Mouse (Mus musculus) lung, postnatal 25 days (tissue): ENCODE measurements around the gene St5.

ENCODE experiments used
- DNase-seq: peaks from one replicate; pipeline ENCODE4 v3.0.0; 2022; ENCODE audit warnings: low spot score

The St5 gene

GRCm38 (mm10) chr7:109609565-109610345 is 93.7 kb downstream of the St5 start:
- DNase-seq, result no peak

GRCm38 (mm10) chr7:109608831-109609230 is 94.6 kb downstream of the St5 start:
- DNase-seq, result no peak

- no peak for DNase-seq
Measured at GRCm38 (mm10) chr7:109606994-109607610, 96.3 kb downstream of the St5 start.

DNA sequence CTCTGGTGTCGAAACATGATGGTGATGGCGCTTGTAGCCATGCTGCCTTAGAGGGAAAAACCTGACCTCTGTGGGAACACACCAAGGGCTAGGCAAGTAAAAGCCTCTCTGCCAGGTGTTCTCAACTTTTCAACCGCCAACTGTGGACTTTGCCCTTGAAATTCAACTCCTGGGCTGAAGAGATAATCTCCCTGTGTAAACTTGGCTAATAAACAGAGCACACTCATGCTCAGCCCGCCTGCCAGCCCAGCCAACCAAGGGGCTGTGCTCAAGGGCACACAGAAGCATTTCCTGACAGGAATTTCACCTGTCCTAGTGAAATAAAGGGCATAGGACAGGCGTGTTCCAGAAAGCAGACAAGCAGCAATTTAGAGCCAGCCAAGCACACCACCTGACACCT is 100.8 kb downstream of the St5 start:
- peak; percentile 79 for DNase-seq

DNA sequence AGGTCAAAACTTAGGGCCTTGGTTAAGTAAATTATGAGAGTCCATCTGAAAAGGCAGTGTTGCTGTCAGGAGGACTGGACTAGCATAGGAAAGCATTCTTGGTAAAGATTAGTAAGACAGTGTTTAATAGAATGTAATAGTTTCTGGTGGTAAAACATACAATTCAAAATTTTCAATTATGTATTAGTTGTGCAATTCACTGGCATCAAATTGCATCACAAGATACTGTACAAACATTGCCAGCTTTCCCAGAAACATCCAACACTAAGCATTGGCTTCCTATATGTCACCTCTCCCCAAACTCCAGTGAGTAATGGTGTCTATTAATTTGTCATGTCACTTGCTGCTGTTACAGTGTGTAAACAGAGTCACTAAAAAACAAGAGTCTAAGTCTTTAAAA is 101.4 kb downstream of the St5 start:
- DNase-seq, result no peak

DNA sequence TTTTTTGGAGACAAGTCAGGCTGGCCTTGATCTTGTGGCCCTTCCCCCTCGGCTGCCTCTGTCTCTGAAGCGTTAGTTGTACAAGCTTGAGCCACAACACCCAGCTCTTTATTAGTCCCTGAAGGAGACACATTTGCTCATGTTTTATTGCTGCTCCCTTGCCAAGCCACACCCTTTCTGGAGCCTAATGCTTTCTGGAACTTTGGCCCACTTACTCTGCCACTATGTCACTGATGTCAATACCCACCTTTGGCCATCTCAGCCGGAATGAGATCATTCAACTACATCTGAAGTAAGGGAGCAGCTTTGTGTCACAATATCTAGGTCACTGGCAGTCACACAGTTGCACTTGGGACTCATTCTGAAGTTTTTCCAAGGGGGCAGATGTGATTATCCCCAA is 102.7 kb downstream of the St5 start:
- DNase-seq, result no peak

DNA sequence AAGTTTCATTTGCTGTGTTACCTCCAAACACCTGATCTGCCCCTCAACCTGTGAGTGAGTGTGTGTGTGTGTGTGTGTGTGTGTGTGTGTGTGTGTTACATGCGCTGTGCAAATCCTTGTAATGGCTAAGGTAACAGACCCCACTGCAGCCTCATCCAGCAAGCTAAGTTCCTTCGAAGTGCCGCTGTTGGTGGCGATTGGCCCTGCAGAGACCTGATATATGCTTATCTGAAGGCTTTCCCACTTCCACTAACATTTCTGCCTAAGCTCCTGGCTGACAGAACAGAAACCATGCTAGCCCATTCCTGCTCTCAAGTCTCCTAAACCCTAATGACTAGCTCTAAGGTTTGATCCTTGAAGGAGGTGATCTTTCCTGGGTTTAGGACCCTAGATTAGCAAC is 103.4 kb downstream of the St5 start:
- DNase-seq, result no peak

DNA sequence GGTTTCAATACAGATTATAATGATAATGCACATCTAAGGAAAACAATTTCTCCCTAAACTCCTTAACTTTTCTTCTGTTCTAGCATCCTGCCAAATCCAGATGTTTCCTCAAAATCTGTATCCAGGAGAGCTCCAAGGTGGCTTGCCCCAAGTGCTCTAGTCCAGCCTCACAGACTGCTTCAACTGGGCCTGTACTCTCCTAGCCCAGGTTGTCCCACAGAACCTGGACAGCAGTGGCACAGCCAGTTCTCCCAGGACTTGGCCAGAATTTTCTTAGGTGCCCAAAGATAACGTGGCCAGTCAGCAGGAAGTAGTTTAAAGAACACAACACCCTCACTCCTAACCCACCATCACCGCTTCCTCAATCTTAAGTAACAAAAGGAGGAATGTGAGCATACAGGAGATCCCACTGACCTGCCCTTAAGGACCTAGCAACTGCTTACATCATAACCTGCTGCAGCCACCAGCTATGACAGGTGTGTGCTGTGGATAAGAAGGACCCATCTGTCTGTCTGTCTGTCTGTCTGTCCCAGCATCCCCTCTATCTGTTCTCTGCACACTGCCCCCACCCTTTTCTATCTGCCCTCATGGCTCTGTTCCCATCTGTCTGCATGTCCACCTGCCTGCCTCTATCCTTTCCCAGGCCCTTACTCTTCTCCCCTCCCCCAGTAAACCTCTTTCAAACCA is 108.4 kb downstream of the St5 start:
- DNase-seq, result no peak

- no peak for DNase-seq
Measured at GRCm38 (mm10) chr7:109593992-109594391, 109.4 kb downstream of the St5 start.

DNA sequence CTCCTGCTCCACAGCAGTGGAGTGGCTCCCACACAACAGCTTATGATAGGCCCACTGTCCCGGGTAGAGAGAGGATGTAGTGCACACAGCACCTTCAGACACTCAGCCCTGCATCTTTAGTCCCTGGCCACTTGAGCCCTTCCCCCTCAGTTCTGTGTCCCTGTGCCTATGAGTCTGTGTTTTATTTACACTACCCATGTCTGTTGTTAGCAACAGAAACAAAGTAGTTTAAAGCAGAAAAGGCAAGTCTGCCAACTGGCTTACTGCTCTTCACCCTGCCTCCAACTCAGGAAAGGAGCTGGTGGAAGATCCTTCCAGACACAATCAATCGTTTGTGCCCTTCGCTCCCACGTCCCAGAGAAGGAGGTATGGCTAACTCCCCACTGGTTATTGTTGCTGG is 111.2 kb downstream of the St5 start:
- DNase-seq, result peak; percentile 82

- DNase-seq, result peak; percentile 51
Measured at GRCm38 (mm10) chr7:109590576-109590975, 112.8 kb downstream of the St5 start.

- no peak for DNase-seq
Measured at GRCm38 (mm10) chr7:109588990-109589389, 114.4 kb downstream of the St5 start.

GRCm38 (mm10) chr7:109588145-109588544 is 115.3 kb downstream of the St5 start:
- no peak for DNase-seq

- no peak for DNase-seq
Measured at GRCm38 (mm10) chr7:109584467-109584866, 118.9 kb downstream of the St5 start.

DNA sequence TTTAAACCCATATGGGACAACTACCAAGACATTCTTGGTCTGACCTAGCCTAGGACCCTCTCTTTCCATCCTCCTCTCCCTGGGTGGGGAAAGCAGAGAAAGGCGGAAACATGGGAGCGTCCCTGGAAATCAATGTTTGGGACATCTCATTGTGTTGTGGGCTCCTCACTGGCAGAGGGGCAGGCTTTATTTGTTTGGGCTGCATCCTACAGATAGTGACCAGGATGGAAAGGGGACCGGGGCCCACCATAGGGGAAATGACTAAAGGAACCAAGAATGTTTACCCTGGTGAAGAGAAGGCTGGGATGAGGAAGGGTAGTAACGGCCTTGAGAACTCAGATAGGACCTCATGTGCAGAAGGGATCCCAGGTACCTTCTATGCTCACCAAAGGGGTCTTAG is 122.9 kb downstream of the St5 start:
- DNase-seq, result peak; percentile 82

DNA sequence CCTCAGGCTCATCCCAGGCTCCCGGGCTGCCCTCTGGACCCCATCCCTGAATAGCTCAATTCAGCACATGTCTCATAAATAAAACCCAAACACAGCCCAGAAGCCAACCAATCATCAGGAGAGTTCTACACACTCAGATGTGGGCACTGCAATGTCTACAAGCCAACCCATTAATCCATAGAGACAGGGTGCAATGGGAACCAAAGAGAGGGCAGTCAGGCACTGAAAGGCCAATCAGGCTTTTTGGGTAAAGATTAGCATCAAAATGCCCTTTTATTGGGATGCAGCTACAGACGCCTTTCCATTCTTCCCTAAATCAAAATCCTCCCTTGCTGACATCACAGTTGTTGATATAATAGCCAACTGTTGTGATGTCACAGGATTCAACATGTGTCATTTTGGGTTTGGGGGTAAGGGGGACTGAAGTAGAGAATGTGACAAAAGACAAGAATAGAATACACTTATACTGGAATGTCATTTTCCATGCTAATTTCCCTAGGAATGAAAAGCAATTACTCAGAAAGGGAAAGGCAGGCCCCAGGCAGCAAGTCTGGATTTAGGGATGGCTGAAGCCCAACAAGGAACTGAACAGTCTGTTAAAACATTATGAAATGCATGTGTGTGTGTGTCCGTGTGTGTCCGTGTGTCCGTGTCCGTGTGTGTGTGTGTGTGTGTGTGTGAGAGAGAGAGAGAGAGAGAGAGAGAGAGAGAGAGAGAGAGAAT is 123.7 kb downstream of the St5 start:
- DNase-seq, result no peak

DNA sequence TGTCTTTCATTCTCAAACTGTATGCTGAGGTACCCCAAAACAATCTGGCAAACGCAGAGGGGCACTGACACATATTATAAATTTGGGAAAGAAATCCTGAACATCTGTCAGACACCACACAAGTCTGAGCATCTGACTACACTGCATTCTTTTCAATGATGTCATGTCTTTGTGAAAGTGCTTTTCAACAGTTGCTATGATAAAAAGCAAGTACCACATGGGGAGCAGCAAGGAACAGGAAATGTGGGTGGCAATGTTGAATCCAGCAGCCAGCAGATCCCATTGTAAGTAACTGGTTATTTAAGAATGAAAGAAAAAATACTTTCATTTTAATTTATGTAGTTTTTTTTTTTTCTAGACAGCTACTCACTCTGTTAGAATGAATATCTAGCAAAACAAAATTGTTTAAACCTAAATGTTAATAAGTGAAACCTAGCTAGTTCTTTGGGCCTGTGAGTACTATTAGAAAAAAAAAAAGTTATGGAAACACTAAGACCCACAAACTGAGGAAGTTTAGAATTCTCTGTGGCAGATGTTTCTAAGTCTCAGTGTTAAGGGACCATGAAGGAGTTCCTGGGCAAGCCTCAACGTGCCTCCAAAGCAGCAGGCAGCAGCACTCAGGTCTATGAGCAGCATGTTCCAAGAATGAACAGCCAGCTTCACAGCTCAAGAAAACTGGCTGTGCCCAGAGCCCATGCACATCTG is 124.4 kb downstream of the St5 start:
- no peak for DNase-seq

- DNase-seq, result no peak
Measured at GRCm38 (mm10) chr7:109576321-109577314, 126.8 kb downstream of the St5 start.

GRCm38 (mm10) chr7:109574166-109574565 is 129.2 kb downstream of the St5 start:
- DNase-seq, result no peak

- DNase-seq, result no peak
Measured at GRCm38 (mm10) chr7:109568391-109568892, 135.0 kb downstream of the St5 start.
